Mouse (Mus musculus): ENCODE measurements at regions not wholly inside any gene's neighbourhood (a gene's known extent, or its start where the extent isn't known, plus 50 kb on each side); places are given as distances from the start of the nearest gene placed in this dataset.
A peak's percentile ranks its signal among the peaks of the same experiment; 100 is the strongest.

DNA sequence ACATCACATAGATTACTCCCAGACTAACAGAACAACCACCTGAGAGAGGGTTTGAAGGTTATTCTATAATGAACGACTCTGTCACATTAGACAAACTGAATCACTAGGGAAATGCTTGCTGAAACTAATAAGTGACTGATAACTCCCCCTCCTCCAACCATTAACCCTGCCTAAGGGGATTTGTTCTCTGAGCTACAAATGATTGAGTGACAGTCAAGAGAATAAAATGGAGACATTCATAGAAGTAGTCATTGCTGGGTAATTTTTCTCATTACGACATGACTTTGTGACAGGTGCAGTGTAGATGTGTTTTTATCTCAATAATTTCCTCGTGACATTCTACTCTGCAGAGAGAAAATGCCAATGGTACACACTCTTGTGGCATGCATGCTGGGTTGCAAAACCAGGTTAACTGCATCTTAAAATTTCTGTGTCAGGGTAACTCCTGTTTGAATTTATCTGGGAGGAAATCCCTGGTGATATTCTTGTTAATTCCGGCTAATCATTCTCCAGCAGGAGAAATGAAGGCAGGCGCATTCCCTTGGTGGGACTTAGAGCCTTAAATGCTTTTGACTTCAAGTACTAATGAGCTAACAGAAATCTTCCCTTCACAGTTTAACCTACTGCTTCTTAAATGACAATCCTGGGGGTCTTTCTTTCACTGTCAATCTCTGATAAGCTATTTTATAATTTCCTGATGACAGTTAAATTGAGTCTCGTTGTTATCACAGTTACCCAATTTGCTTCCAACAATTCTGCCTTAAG lies 292.6 kb upstream of the Lcorl start:
- Histone ChIP-seq H3K4me2 (ENCODE audit: low read length) (no peak overlapping the region), H3K9ac (replicated peaks; ENCODE audit: low read length) (no peak overlapping the region), H3K9me3 (ENCODE audit: control insufficient read depth, low read length) (no peaks in the 10 kb centered on the region), H3K4me3 (replicated peaks; ENCODE audit: low read depth, low read length) (no peak overlapping the region), H3K27ac (replicated peaks; ENCODE audit: low read depth, low read length) (no peak overlapping the region), H3K4me1 (ENCODE audit: control insufficient read depth, insufficient read depth, low read length) (peaks cover 9% of the 10 kb centered on the region), H3K36me3 (ENCODE audit: control insufficient read depth, insufficient read depth, low read length) (no peaks in the 10 kb centered on the region), H3K27me3 (ENCODE audit: control insufficient read depth, insufficient read depth, low read length) (no peaks in the 10 kb centered on the region)
- 44% methylated on average over 6 of the region's 6 CpGs for WGBS
- ATAC-seq (ENCODE audit: low FRiP score, low TSS enrichment), result peak; percentile 49
- DNase-seq, result peak; percentile 51

DNA sequence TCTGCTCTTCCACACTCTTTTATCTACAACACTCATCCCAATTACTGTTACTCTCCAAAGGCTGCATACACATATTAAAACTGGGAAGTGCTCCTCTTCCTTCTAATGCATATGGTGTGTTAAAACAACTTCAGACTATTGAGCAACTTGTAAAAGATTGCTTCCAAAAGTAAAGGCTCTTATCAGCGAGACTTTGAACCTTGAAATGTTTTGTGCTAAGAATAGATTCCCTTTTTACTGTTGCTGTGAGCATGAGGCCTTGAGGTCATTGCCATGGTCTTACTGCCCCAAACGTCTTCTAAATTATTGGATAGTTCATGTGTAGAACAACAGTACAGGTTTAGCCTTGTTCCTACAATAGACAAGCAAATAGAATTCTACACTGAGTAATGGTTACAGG lies 281.6 kb upstream of the Lcorl start:
- H3K9ac ChIP-seq (replicated peaks; ENCODE audit: low read length), result no peak overlapping the region
- no peaks in the 10 kb centered on the region for H3K27me3 ChIP-seq (ENCODE audit: control insufficient read depth, insufficient read depth, low read length)
- H3K4me2 ChIP-seq (ENCODE audit: low read length), result no peak overlapping the region
- no peak overlapping the region for H3K27ac ChIP-seq (replicated peaks; ENCODE audit: low read depth, low read length)
- H3K36me3 ChIP-seq (ENCODE audit: control insufficient read depth, insufficient read depth, low read length), result no peaks in the 10 kb centered on the region
- WGBS, result 76% methylated on average over 2 of the region's 2 CpGs
- no peak overlapping the region for H3K4me3 ChIP-seq (replicated peaks; ENCODE audit: low read depth, low read length)
- 0 out of 2 replicates have a peak, but pooled peaks cover 5% of the 10 kb centered on the region for H3K4me1 ChIP-seq (ENCODE audit: control insufficient read depth, insufficient read depth, low read length)
- ATAC-seq (ENCODE audit: low FRiP score, low TSS enrichment) (no peak), DNase-seq (no peak)
- H3K9me3 ChIP-seq (ENCODE audit: control insufficient read depth, low read length), result no peaks in the 10 kb centered on the region

- H3K9ac ChIP-seq (replicated peaks; ENCODE audit: low read length), result no peak overlapping the region
- H3K4me3 ChIP-seq (replicated peaks; ENCODE audit: low read depth, low read length), result no peak overlapping the region
- no peak overlapping the region for H3K27ac ChIP-seq (replicated peaks; ENCODE audit: low read depth, low read length)
- H3K36me3 ChIP-seq (ENCODE audit: control insufficient read depth, insufficient read depth, low read length), result no peaks in the 10 kb centered on the region
- 17% methylated on average over 3 of the region's 3 CpGs for WGBS
- ATAC-seq (ENCODE audit: low FRiP score, low TSS enrichment) (peak; percentile 17; the same call in 1 of the 2 replicates), DNase-seq (peak; percentile 64)
- H3K4me1 ChIP-seq (ENCODE audit: control insufficient read depth, insufficient read depth, low read length), result 0 out of 2 replicates have a peak, but pooled peaks cover 5% of the 10 kb centered on the region
- H3K27me3 ChIP-seq (ENCODE audit: control insufficient read depth, insufficient read depth, low read length), result no peaks in the 10 kb centered on the region
- no peak overlapping the region for H3K4me2 ChIP-seq (ENCODE audit: low read length)
- H3K9me3 ChIP-seq (ENCODE audit: control insufficient read depth, low read length), result no peaks in the 10 kb centered on the region
These were observed 280.3 kb upstream of the Lcorl start for GRCm38 (mm10) chr5:46137695-46138094.

GRCm38 (mm10) chr5:46108020-46108419 lies 250.6 kb upstream of the Lcorl start:
- Histone ChIP-seq H3K9ac (replicated peaks; ENCODE audit: low read length) (no peak overlapping the region), H3K27ac (replicated peaks; ENCODE audit: low read depth, low read length) (no peak overlapping the region), H3K4me1 (ENCODE audit: control insufficient read depth, insufficient read depth, low read length) (no peaks in the 10 kb centered on the region), H3K27me3 (ENCODE audit: control insufficient read depth, insufficient read depth, low read length) (no peaks in the 10 kb centered on the region), H3K9me3 (ENCODE audit: control insufficient read depth, low read length) (no peaks in the 10 kb centered on the region), H3K36me3 (ENCODE audit: control insufficient read depth, insufficient read depth, low read length) (no peaks in the 10 kb centered on the region), H3K4me2 (ENCODE audit: low read length) (no peak overlapping the region), H3K4me3 (replicated peaks; ENCODE audit: low read depth, low read length) (no peak overlapping the region)
- ATAC-seq (ENCODE audit: low FRiP score, low TSS enrichment) (0 out of 2 replicates have a peak, but pooled peaks have one; percentile 46), DNase-seq (peak; percentile 42)
- 51% methylated on average over 4 of the region's 4 CpGs for WGBS

GRCm38 (mm10) chr5:46103350-46103749 lies 245.9 kb upstream of the Lcorl start:
- Histone ChIP-seq H3K4me2 (ENCODE audit: low read length) (no peak overlapping the region), H3K27me3 (ENCODE audit: control insufficient read depth, insufficient read depth, low read length) (no peaks in the 10 kb centered on the region), H3K36me3 (ENCODE audit: control insufficient read depth, insufficient read depth, low read length) (no peaks in the 10 kb centered on the region), H3K9me3 (ENCODE audit: control insufficient read depth, low read length) (no peaks in the 10 kb centered on the region), H3K9ac (replicated peaks; ENCODE audit: low read length) (no peak overlapping the region), H3K4me3 (replicated peaks; ENCODE audit: low read depth, low read length) (no peak overlapping the region), H3K27ac (replicated peaks; ENCODE audit: low read depth, low read length) (no peak overlapping the region), H3K4me1 (ENCODE audit: control insufficient read depth, insufficient read depth, low read length) (no peaks in the 10 kb centered on the region)
- 68% methylated on average over 4 of the region's 4 CpGs for WGBS
- ATAC-seq (ENCODE audit: low FRiP score, low TSS enrichment) (no peak), DNase-seq (no peak)

- H3K9me3 ChIP-seq (ENCODE audit: control insufficient read depth, low read length), result no peaks in the 10 kb centered on the region
- ATAC-seq (ENCODE audit: low FRiP score, low TSS enrichment), result no peak
- DNase-seq, result no peak
- H3K27me3 ChIP-seq (ENCODE audit: control insufficient read depth, insufficient read depth, low read length), result no peaks in the 10 kb centered on the region
- H3K36me3 ChIP-seq (ENCODE audit: control insufficient read depth, insufficient read depth, low read length), result no peaks in the 10 kb centered on the region
- WGBS, result 84% methylated on average over 5 of the region's 5 CpGs
- no peak overlapping the region for H3K27ac ChIP-seq (replicated peaks; ENCODE audit: low read depth, low read length)
- H3K4me3 ChIP-seq (replicated peaks; ENCODE audit: low read depth, low read length), result no peak overlapping the region
- H3K9ac ChIP-seq (replicated peaks; ENCODE audit: low read length), result no peak overlapping the region
- H3K4me1 ChIP-seq (ENCODE audit: control insufficient read depth, insufficient read depth, low read length), result no peaks in the 10 kb centered on the region
- no peak overlapping the region for H3K4me2 ChIP-seq (ENCODE audit: low read length)
These were observed 235.1 kb upstream of the Lcorl start for GRCm38 (mm10) chr5:46092549-46092948.

DNA sequence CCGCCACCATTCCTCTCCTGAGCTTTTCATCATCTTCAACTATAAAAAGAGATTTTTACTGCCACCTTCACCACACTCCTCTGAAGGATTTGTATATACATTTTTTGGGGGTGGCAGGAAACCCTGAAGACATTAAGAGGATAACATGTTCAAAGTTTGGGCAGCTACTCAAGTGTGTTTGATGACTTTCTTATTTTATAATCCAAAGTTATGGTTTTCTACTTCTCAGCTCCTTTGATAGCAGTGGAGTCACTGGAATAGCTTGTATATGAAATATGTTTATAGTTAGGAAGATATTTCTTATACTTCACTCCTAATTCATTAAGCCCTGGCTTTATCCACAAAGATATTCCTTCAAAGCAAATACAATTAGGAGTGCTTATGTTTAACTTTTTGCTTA lies 229.5 kb upstream of the Lcorl start:
- Histone ChIP-seq H3K4me3 (replicated peaks; ENCODE audit: low read depth, low read length) (no peak overlapping the region), H3K9me3 (ENCODE audit: control insufficient read depth, low read length) (no peaks in the 10 kb centered on the region), H3K4me2 (ENCODE audit: low read length) (no peak overlapping the region), H3K4me1 (ENCODE audit: control insufficient read depth, insufficient read depth, low read length) (no peaks in the 10 kb centered on the region), H3K27me3 (ENCODE audit: control insufficient read depth, insufficient read depth, low read length) (no peaks in the 10 kb centered on the region), H3K36me3 (ENCODE audit: control insufficient read depth, insufficient read depth, low read length) (no peaks in the 10 kb centered on the region), H3K9ac (replicated peaks; ENCODE audit: low read length) (no peak overlapping the region), H3K27ac (replicated peaks; ENCODE audit: low read depth, low read length) (no peak overlapping the region)
- DNase-seq, result no peak
- ATAC-seq (ENCODE audit: low FRiP score, low TSS enrichment), result no peak
- 97% methylated on average over 1 of the region's 1 CpGs for WGBS

DNA sequence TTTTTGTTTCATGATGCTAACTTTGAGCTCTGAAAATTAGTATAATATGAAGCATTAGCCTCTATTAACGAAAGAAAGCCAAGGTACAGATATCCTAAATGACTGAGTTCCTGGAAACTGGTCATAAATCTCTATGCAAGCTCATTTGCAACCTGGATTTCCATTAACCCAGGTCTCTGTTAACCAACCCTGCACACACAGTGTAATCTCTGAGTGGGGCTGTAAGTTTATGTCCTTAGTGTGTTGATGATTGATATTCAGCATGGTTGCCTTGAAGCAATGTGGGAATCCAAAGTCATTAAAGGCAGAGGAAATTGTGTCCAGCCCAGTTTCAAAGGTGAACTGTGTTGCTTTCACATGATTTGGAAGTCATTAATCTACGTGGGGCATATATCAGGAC lies 225.9 kb upstream of the Lcorl start:
- 74% methylated on average over 2 of the region's 2 CpGs for WGBS
- ATAC-seq (ENCODE audit: low FRiP score, low TSS enrichment) (no peak), DNase-seq (no peak)
- Histone ChIP-seq H3K4me2 (ENCODE audit: low read length) (no peak overlapping the region), H3K36me3 (ENCODE audit: control insufficient read depth, insufficient read depth, low read length) (no peaks in the 10 kb centered on the region), H3K27me3 (ENCODE audit: control insufficient read depth, insufficient read depth, low read length) (no peaks in the 10 kb centered on the region), H3K4me1 (ENCODE audit: control insufficient read depth, insufficient read depth, low read length) (no peaks in the 10 kb centered on the region), H3K9me3 (ENCODE audit: control insufficient read depth, low read length) (no peaks in the 10 kb centered on the region), H3K9ac (replicated peaks; ENCODE audit: low read length) (no peak overlapping the region), H3K27ac (replicated peaks; ENCODE audit: low read depth, low read length) (no peak overlapping the region), H3K4me3 (replicated peaks; ENCODE audit: low read depth, low read length) (no peak overlapping the region)

DNA sequence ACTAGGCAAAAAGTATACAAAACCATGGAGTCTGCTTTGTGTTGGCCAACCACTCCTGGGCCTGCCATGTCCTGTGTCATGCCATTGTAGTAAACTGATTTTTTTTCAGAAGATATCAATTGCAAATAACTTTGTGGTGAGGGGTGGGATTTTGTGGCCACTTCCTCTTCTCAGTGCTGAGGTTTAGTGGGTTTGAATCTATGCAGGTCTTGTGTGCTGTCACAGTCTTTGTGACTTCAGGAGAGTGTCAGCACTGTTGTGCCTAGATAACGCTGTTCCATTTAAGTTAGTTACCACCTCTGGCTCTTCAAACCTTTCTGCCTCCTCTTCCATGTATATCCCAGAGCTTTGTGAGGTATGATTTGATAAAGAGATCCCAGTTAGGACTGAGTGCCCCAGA lies 216.3 kb upstream of the Lcorl start:
- no peaks in the 10 kb centered on the region for H3K9me3 ChIP-seq (ENCODE audit: control insufficient read depth, low read length)
- no peaks in the 10 kb centered on the region for H3K27me3 ChIP-seq (ENCODE audit: control insufficient read depth, insufficient read depth, low read length)
- DNase-seq (no peak), ATAC-seq (ENCODE audit: low FRiP score, low TSS enrichment) (no peak)
- no peak overlapping the region for H3K4me3 ChIP-seq (replicated peaks; ENCODE audit: low read depth, low read length)
- 88% methylated on average over 1 of the region's 1 CpGs for WGBS
- no peak overlapping the region for H3K4me2 ChIP-seq (ENCODE audit: low read length)
- no peaks in the 10 kb centered on the region for H3K4me1 ChIP-seq (ENCODE audit: control insufficient read depth, insufficient read depth, low read length)
- no peak overlapping the region for H3K9ac ChIP-seq (replicated peaks; ENCODE audit: low read length)
- H3K36me3 ChIP-seq (ENCODE audit: control insufficient read depth, insufficient read depth, low read length), result no peaks in the 10 kb centered on the region
- no peak overlapping the region for H3K27ac ChIP-seq (replicated peaks; ENCODE audit: low read depth, low read length)
